Mouse (Mus musculus): ENCODE measurements around the gene Ripor3.
"Not testable (repeated sequence)": the region's sequence is repeated elsewhere in the genome, so short reads cannot be mapped to it uniquely, and the experiment has no call there.

The Ripor3 gene

DNA sequence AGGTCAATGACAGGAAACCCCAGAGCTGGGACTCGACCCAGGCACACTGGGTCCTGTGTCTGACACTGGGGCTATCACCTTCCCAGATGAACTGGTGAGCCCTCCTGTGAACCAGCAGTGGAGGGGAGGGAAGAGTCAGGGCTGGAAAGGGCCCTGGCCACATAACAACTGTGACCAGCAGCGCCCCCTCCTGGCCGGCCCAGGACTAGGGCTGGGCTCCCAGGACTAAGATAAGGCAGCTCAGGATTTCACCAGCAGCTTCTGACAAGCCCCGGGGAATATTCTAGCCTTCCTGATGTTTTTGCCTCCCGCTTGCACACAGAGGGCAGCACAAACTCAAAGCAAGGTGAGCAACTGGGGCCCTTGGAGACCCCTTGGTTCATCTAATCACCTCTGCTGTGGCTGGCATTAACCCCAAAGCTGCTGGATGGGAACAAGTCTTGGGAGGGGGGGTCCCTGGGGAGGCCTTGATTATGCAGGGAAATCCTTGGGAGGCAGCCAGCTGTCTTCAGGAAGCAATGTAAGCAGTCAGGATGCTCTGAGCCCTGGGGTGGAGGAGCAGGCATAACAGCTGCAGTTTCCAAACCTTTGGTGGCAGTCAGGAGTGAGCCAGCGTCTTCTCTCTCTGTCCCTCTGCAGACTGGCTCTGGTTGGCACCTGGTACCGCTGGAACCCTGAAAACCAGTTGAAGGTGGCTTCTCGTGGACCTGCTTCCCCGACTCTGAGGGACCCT, at the start of gene Ripor3:
Ripor3 (minus strand) TSS at position 683 of the 733 bp plus-strand sequence.
- DNase-seq (ENCODE audit: low read depth, low spot score): peak; percentile 63

DNA sequence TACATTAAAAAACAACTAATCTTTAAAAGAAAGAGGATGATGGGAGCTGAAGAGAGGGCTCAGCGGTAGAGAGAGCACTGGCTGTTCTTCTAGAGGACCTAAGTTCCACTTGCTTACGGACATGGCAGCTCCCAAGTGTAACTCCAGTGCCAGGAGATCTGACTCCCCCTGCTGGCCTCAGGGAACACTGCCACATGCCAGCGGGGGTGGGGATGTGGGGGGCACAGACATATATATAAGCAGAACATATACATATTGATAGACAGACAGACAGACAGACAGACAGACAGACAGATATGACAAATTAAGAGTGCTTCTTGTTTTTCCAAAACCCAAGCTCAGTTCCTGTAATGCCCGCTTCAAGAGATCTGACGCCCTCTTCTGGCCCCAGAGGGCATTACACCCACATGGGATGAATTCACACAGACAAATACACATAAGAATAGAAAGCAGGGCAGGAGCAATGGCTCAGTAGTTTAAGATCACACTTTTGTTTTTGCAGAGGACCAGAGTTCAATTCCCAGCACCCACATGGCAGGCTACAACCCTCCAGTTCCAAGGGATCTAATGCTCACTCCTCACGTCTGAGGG, 48.9 kb upstream of the Ripor3 start:
- DNase-seq (ENCODE audit: low read depth, low spot score): peak; percentile 78

DNA sequence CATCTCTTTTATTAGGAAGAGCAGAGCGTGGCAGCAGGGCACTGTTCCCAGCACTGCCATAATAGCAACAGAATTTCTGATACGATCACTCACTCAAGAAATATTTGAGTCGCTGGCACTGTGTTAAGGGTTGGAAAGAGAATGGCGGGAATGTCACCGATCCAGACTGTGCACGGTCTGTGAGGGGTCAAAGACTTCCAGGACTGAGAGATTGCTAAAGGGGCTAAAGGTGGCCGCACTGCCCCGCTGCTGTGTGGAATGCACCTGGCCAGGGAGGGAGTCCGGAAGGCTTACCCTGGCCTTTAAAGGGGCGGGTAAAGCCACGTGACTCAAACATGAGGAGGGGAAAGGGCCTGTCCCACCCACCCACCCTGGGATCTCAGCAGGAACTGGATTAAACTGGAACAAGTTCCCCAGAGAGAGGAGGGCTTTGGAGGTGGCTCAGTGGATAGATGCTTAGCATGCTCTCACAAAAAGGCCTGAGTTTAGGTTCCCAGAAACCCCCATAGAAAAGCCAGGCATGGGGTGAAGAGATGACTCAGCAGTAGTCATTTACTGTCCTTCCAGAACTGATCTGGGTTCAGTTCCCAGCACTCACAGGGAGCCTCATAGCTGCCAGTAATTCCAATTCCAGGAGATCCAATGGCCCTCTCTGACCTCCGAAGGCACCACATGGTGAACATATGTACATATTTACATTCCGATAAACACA, 48.2 kb upstream of the Ripor3 start:
- DNase-seq (ENCODE audit: low read depth, low spot score): peak; percentile 79

DNA sequence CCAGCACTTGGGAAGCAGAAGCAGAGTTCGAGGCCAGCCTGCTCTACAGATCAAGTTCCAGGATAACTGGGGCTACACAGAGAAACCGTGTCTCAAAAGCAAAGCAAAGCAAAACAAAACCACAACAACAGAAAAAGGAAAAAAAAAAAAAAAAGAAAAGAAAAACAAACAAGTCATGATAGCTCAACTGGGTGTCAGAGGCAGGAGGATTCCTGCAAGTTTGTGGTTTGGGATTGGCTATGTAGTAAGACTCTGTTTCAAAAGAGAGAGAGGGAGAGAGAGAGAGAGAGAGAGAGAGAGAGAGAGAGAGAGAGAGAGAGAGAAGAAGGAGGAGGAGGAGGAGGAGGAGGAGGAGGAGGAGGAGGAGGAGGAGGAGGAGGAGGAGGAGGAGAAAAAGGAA, 47.5 kb upstream of the Ripor3 start:
- DNase-seq (ENCODE audit: low read depth, low spot score): not testable (repeated sequence)

DNA sequence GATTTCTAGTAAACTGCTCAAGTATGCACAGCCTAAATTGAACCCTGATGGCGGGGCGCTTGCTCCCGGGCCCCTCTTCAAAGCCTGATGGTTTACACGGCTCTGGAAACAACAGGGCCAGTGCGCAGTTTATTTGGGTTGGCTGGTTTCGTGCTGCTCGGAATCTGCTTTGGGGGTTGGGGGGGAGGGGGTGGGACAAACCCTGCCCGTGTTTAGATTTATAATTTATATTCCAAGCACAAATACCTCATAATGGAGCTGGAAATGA, 46.2 kb upstream of the Ripor3 start:
- no peak for DNase-seq (ENCODE audit: low read depth, low spot score)

DNA sequence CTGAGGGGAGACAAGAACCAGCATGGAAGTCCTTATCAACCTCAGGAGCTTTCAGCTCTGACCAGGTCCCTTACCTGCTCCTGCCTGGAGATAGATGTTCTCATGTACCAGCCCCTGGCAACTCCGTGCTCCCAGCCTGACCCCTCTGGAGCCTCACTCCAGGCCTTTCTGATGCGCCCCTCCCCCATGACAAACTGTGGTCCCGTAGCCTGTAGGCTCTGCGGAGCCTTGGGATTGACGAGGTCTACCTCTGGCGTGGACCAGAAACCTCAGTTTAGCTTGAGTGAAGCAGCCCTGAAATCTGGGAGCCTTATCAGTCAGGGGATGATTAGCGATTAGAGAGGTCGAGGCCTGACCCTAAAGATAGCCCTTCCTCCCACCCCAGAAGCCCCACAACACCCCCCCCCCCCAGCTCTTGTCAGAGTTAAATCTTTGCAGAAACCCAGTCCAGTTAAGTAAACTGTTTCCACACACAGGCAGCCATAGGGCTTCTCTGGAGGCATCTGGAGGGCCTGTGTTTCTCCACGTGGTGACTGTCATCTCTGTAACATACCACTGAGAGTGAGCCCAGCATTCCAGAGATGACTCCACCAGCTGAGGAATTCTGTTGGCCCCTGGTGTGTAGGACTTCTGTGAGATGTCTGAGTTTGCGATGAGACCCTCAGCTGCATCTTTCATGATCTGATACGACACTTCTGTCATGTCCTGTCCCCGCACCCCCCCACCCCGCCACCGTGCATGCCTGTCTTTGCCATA, 45.7 kb upstream of the Ripor3 start:
- DNase-seq (ENCODE audit: low read depth, low spot score): no peak

DNA sequence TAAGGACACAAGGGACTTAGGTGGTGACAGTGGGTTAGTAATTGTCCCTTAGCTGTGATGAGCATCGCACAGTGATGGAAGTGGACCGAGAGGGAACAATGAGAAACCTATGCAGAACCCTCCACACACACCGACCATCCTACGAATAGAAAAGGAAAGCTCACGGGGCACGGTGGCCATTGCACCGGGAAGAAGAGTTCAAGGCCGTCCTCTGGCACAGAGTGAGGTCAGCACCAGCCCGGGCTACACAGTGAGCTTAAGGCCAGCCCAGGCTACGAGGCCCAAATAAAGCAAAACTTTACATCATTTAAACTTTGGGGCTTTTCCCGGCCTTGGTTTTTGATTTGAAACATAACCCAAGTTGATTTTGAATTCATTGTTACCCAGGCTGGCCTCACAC, 43.7 kb upstream of the Ripor3 start:
- no peak for DNase-seq (ENCODE audit: low read depth, low spot score)

DNA sequence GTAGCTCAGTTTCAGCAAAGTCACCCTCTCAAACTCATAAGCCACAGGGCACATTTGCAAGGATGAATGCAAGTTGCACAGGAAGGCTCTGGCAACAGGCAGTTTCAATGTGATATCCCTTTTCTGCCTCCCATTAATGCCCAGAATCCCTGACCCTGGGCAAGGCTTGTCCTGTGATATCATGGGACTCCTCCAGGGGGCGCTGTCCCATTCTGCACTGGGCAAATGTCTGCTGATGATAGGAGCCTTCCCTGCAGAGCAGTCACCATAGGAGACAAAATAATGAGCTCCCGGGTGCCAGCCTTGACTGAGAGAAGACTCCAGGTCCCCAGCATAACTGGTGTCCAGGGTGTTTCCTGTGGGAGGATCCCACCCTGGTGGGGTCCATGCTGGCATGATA, 42.3 kb upstream of the Ripor3 start:
- no peak for DNase-seq (ENCODE audit: low read depth, low spot score)

DNA sequence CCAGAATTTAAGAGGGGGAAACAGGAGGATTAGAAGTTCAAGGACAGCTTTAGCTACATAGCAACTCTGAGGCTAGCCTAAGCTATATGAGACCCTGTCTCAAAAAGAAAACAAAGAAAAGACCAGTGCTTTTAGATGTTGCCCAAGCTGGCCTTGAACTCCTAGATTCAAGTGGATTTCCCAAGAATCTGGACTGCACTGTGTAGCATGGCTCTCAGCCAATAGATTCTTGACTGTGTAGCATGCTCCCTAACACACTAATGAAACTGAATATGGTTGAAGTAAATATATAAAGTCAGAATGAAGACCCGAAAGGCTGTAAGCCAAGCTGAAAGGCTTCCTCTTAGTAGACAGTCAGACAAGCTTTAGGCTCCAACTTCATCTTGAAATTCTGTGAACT, 41.7 kb upstream of the Ripor3 start:
- no peak for DNase-seq (ENCODE audit: low read depth, low spot score)

DNA sequence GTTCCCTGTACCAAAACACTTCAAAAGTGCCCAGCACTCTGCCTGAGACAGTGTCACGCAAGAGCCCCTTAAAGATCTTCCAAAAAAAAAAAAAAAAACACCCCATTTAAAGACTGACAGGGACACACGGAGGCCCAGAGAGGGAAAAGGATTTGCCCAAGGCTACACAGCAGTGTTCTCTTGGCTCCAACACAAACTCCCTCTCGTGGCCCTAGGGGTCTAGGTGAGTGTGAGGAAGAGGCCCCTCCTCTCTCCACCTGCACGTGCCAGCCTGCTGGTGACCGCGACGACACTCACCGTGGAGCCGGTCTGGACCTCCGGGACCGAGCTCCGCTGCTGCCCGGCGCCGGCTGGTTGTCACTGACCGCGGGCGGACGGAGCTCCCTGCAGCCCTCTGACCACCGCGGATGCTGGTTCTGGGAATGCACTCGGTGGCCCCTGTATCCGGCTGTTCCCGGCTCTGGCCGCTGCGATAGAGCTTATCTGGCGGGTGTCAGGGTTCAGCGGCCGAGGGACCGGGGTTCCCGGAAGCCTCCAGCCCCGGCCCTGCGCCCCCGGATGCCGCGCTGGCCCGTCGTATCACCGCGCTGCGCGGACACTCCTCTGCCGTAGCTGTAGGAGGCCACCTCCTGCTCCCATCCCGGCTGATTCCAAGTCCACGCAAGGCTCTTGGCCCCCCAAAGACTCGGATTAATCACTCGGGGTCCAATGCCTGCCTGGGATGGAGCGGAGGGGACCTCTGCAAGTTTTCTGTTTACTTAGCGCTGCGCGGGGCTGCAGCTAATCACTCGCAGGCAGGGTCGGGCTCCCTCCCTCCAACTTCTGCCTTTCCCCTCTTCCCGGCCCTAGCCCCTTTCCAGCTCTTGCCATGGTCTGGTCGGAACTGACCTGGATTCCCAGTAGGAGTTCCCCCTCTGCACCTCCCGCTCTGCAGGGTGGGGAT, 39.9 kb upstream of the Ripor3 start:
- DNase-seq (ENCODE audit: low read depth, low spot score): peak; percentile 47

DNA sequence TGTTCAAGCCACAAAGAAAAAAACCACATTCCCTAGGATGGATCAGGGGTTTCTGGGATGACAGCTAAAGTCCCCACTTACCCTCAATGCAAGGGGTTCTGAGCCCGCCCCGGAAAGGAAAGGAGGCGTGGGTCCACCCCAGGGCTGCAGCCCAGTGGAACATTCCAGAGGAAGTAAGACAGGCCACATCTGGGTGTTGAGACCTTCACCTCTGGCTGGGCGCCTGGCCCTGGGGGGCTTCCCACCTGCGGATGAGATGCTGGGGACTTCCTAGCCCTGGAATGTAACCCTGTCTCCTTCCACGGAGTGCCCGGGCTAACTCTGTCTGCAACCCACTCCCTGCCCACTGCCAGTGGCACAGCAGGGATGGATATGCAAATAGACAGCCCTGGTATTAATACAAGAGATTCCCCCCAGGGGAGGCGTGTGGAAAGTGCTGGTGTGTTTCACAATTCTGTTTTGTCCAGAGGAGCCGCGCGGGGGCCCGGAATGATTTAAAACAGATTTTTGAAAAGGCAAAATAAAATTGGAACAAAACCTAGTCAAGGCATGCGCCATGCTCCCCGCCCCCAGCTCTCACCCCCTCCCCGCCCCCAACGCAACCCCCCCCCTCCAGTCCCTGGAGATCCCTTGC, 38.7 kb upstream of the Ripor3 start:
- no peak for DNase-seq (ENCODE audit: low read depth, low spot score)

DNA sequence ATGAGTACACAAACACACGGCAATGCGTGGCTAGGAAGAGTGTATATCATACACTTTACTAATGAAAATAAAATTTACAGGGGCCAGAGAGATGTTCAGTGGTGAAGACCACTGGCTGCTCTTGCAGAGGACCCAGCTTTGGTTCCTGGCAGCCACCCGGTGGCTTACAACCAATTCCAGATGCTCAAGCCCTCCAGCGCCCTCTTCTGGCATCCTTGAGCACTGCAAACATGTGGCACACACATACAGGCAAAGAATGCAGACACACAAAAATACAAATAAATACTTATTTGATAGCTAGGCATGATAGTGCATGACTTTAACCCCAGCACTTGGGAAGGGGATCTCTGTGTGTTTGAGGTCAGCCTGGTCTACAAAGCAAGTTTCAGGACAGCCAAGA, 36.0 kb upstream of the Ripor3 start:
- peak; percentile 67 for DNase-seq (ENCODE audit: low read depth, low spot score)

DNA sequence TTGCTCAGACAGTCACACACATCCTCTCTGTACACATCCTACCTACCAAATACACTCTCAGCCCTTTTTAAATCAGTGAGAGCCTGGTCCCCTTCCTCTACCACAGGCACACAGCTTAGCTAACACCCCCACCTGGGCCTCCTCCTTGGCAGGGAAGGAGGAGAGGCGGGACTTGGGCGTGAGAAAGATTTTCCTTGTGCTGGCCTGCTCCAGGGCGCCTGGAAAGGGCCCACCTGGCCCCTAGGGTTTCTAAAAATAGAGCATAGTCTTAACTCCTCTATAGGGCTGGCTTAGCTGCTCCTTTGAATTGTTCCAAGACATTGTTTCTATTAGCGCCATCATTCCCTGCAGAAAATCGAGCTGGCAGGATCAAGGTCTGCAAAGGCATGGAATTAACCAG, 35.4 kb upstream of the Ripor3 start:
- no peak for DNase-seq (ENCODE audit: low read depth, low spot score)

DNA sequence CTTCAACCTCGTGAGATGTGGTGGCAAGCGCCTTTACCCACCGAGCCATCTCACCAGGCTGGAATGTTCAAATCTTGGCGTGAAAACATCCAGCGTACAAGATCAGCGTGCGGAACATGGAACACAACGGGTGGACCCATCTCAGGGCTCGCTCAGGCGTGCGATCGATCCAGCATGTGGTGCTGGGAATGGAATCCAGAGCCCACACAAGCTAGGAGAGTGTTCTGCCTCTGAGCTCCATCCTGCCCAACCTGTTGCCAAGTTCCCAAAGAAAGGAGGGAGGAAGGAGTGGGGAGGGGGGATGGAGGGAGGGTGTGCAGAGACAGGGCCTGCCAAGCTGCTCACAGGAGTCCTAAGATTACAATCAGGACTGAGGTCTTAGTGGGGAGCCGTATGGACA, 34.9 kb upstream of the Ripor3 start:
- no peak for DNase-seq (ENCODE audit: low read depth, low spot score)

DNA sequence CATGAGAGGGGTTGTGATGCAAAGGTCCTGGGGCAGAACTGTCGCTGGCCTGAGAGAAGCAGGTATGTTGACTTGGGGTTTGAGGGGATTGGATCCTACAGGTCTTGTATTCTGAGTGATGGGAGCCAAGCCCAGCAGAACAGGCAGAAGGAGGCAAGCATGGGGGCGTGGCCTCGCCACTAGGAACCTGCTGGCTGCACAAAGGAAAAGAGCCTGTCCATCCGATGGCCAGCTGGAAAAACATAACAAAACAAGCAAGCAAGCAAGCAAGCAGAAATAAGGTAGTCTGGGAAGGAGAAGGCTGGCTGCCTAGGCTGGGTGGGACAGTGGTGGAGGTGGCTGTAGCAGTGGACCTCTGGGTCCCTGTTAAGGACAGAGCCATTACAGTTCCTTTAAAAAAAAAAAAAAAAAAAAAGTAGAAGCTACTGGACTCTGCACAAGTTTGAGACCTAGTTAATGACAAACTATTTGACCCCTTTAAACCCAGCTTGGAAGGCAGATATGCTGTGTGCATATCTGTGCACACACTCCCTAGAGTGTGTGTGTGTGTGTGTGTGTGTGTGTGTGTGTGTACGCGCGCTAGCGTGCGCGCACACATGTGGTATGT, 34.4 kb upstream of the Ripor3 start:
- DNase-seq (ENCODE audit: low read depth, low spot score): no peak

DNA sequence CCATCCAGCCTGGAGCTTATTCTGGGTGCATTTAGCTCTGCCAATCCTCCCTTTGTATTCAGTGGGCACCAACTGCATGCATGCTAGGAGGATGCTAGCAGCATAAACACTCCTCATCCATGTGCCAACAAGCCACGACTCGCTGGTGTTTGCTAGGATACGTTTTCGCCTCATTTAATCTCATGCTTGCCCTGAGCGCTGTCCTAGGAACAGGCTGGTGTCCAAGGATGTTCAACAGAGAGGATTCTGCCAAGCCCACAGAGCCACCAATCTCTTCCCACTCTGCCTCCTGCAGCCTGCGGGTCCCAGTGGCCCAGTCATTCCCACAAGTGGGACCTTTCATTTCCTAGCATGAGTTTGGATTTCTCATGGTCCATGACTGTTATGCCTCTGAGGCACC, 31.6 kb upstream of the Ripor3 start:
- no peak for DNase-seq (ENCODE audit: low read depth, low spot score)

DNA sequence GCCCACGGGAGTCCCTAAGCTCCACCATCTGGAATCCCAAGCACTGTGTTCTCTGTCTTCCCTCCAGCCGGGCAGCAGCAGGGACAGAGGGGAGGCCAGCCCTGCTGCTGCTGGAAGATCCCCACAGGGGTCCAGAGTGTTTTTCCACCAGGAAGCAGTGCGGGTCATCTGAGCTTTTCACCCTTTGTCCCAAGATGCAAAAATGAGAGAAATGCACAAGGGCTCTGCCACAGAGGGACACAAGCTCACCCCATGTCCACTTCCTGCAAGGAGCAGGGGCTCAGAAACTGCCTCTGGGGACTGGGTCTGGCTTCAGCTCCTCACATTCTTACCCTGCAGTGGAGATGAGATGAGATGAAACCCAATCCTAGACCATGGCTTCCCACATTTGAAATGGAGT, 30.3 kb upstream of the Ripor3 start:
- DNase-seq (ENCODE audit: low read depth, low spot score): no peak

DNA sequence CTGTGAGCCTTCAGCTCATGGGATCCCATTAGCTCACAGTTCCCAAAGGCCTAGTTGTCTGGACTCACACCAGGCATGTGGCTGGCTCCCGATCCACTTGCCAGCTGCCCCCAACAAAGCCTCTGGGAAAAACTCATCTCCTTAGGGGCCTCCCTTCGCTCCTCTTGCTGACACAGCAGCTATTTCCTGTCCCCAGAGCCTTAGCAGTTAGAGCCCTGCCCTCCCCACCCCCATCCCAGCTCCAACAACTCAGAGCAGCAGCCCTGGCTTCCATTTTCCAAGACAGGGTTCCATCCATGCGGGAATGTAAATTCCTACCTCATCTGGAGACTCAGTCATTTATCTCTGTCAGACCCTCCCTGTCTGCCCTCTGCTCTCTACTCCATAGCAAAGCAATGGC, 26.6 kb upstream of the Ripor3 start:
- DNase-seq (ENCODE audit: low read depth, low spot score): no peak

DNA sequence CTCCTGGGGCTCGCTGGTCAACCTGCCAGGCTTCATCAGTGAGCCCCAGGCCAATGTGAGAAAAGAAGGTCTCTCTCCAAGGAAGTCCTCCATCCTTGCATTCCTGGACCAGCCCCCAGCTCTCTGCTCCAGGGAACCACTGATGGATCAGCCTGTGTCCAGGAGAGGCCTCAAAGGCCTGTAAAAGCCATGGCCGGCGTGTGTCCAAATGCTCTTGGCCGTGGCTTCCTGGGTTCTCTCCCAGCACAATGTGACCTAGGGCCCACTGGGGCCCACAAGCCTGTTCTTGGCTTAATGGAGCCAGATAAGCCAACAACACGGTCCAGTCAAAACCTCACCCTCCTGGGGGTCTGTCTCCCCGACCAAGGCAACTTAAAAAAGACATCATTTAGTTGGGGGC, 25.5 kb upstream of the Ripor3 start:
- no peak for DNase-seq (ENCODE audit: low read depth, low spot score)

DNA sequence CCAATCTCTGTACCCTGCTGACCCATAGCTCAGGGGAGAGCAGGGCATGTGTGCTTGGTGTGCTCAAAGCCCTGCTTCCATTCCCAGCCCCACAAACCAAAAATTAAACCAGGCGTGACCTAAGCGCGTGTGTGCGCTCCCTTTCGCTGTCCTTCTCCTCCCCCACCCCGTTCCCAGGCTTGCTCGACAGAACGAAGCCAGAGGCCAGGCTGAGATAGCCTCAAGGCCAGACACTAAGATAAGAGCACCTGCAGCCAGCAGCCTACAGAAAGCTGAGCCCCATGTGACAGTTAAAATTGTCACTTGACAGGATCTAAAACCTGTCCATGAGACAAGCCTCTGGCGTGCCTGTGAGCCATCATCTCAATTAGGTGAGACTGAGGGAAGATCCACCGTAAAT, 23.5 kb upstream of the Ripor3 start:
- no peak for DNase-seq (ENCODE audit: low read depth, low spot score)

DNA sequence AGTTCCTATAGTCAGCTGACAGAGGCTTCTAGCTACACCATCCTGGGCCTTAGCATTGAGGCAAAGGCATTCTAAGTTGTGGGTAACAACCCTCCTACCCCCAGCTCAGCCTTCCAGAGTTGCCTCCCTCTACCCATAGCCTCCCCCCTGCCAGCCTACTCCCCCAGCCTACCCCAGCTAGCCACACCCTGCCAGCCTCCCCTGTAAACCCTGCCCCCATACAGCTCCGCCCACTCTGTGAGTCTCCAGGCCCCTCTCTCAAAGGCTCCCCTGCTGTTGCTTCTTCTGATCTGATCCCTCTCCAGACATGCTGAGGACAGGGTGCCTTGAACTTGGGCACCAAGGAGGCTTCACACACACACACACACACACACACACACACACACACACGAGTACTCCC, 21.4 kb upstream of the Ripor3 start:
- no peak for DNase-seq (ENCODE audit: low read depth, low spot score)
